Mouse (Mus musculus): ENCODE results near the gene Mybphl. TPM values are rescaled to one million over a fixed set of nuclear protein-coding genes. Genes with fewer than 3 reads are reported as not detected.

The Mybphl gene
- polyA plus RNA-seq (2015; fragmentation: Nextera tagmentation; extraction: Ambion mirVana), result not detected in 2 replicates

DNA sequence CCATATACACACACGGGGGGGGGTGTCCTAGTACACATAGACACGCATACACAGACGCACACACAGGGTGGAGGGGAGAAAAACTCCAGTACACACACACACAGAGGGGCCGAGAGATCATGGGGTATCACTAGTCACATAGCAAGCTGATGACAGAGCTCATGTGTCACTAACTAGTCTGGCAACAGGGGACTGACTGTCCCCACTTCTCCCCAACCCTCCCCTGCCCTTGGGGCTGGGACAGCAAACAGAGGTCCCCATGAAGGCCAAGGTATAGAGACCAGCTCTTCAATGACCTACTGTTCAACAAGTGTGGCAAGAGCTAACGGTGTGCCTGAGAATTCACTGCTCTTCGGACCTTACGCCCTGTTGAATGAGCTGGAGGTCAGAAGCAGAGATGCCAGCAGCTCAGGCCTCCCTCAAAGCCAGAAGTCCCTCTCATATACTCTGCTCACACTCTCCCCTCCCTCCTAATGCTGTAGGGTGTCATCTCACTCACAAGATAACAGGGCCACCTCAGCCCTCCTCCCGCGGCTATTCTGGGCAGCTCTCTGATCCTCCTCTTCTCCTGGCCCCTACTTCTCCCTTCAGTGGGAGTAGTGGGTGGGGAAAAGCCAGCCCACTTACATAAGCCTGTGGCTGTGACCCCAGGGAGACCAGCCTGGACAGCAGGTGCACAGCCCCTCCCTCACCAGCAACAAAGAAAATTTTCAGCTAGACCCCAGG is at the start of gene Mybphl:
Gene Mybphl, plus strand, starts transcription at position 642 of the 726 bp plus-strand sequence.
- H3K4me1 ChIP-seq, result peaks cover 10% of the 10 kb centered on the region
- peak; percentile 12; the same call in 1 of the 2 replicates for ATAC-seq (replicated peaks)
- no peaks in the 10 kb centered on the region for H3K27me3 ChIP-seq (replicated peaks)
- H3K27ac ChIP-seq, result no peak within 1 kb of the TSS
- H3K4me3 ChIP-seq, result no peak within 1 kb of the TSS
- H3K9ac ChIP-seq, result no peak within 1 kb of the TSS
- H3K9me3 ChIP-seq, result no peaks in the 10 kb centered on the region
- H3K36me3 ChIP-seq (replicated peaks), result no peaks in the 10 kb centered on the region
- 80% methylated on average over 9 of the region's 9 CpGs for WGBS
- H3K4me2 ChIP-seq, result no peak within 1 kb of the TSS

DNA sequence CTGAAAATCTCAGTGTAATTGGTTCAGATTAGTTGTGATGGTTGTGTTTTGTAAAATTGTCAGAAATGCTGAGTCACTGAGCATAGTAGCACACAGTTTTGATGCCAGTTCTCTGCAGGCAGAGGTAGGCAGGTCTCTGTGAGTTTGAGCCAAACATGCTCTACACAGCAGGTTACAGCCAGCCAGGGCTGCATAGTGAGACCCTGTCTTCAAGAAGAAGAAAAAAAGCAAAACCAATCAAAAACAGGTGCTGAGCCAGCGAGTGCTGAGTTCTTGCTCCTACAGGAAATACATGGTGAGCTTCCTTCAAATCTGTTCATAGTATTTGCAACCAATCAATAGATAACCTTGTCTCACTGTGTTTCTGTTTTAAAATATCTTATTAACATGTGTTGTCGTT is 46.2 kb upstream of the Mybphl start:
- Histone ChIP-seq H3K27ac (no peak overlapping the region), H3K9ac (no peak overlapping the region), H3K4me2 (no peak overlapping the region), H3K27me3 (replicated peaks) (no peaks in the 10 kb centered on the region), H3K9me3 (no peaks in the 10 kb centered on the region), H3K36me3 (replicated peaks) (no peaks in the 10 kb centered on the region), H3K4me3 (no peak overlapping the region), H3K4me1 (no peaks in the 10 kb centered on the region)
- no peak for ATAC-seq (replicated peaks)
- 69% methylated on average over 2 of the region's 2 CpGs for WGBS

DNA sequence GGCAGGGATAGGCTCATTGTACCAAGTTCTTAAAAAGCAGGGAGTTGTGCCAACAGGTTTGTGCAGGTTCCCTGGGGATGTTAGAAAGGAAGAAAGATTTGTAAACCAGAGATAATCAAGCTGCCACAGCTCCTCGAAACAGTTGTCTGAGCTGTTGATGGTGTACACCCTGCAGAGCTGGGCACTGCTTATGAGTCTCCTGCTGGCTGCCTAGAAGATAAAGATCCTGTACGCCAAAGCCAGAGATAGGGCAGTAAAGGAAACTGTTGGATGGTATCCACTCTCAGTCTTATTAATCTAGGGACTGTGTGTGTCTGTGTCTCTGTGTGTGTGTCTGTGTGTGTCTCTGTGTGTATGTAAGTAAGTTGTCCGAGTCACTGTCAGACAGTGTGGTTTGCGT is 43.0 kb upstream of the Mybphl start:
- no peak overlapping the region for H3K9ac ChIP-seq
- no peaks in the 10 kb centered on the region for H3K4me1 ChIP-seq
- no peaks in the 10 kb centered on the region for H3K27me3 ChIP-seq (replicated peaks)
- H3K27ac ChIP-seq, result no peak overlapping the region
- peaks cover 4% of the 10 kb centered on the region; the same call in 1 of the 2 replicates for H3K36me3 ChIP-seq (replicated peaks)
- H3K4me3 ChIP-seq, result no peak overlapping the region
- WGBS, result 74% methylated on average over 4 of the region's 4 CpGs
- ATAC-seq (replicated peaks), result no peak
- no peaks in the 10 kb centered on the region for H3K9me3 ChIP-seq
- no peak overlapping the region for H3K4me2 ChIP-seq

DNA sequence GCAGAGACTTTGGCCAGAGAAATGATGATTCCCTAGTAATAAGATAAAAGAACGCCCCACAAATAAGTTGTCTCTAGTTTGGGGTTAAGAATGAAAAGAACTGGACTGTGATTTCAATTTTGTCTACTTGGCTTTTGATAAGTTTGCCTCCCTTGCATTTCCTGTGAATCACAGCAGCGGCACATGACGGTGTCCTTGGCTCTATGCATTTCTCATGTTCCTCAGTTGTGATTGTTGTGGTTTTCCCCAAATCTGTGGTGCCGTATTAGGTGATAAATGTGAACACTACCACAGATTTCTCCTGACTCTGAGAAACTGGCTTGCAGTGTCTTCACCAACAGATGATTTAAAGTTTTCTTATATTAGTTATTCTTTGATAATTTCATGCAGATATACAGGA is 42.6 kb upstream of the Mybphl start:
- Histone ChIP-seq H3K9me3 (no peaks in the 10 kb centered on the region), H3K4me2 (no peak overlapping the region), H3K4me1 (no peaks in the 10 kb centered on the region), H3K36me3 (replicated peaks) (peaks cover 4% of the 10 kb centered on the region; the same call in 1 of the 2 replicates), H3K4me3 (no peak overlapping the region), H3K27ac (no peak overlapping the region), H3K9ac (no peak overlapping the region), H3K27me3 (replicated peaks) (no peaks in the 10 kb centered on the region)
- 92% methylated on average over 4 of the region's 4 CpGs for WGBS
- no peak for ATAC-seq (replicated peaks)

DNA sequence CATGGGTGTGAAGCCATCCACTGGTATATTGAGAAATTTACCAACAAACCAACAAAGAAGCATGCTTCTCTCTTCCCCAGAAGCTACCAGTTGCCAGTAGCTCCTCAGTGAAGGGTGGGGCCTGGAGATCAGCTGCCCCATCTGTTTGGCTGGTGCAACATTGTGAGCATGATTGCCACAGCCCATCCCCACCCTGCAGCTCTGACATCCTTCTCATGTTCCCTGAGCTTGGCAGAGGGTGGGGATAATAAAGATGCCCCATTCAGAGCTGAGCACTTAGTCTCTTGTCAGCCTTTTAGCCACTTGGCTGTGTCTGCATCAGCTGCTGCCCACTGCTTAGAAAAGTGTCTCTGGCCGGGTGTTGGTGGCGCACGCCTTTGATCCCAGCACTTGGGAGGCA is 41.7 kb upstream of the Mybphl start:
- no peak for ATAC-seq (replicated peaks)
- 83% methylated on average over 3 of the region's 3 CpGs for WGBS
- H3K9me3 ChIP-seq, result no peaks in the 10 kb centered on the region
- no peaks in the 10 kb centered on the region for H3K4me1 ChIP-seq
- H3K27me3 ChIP-seq (replicated peaks), result no peaks in the 10 kb centered on the region
- H3K4me3 ChIP-seq, result no peak overlapping the region
- peaks cover 8% of the 10 kb centered on the region for H3K36me3 ChIP-seq (replicated peaks)
- no peak overlapping the region for H3K4me2 ChIP-seq
- no peak overlapping the region for H3K27ac ChIP-seq
- H3K9ac ChIP-seq, result no peak overlapping the region

DNA sequence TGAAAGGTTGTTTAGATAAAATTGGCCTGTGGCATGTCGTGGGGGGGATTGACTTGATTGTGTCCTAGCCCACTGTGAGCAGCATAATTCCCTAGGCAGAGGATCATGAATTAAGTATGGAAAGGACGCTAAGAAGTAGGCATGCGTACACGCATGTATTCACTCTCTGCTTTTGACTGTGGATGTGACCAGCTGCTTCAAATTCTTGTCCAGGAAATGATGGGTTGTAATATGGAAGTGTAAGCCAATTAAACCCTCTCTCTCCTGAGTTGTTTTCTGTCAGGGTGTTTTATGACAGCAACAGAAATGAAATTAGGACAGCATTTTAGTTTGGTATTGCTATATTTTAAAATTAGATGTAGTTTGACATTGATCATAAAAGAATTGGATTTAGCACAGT is 39.9 kb upstream of the Mybphl start:
- H3K4me3 ChIP-seq, result no peak overlapping the region
- no peak overlapping the region for H3K27ac ChIP-seq
- ATAC-seq (replicated peaks), result no peak
- H3K36me3 ChIP-seq (replicated peaks), result peaks cover 14% of the 10 kb centered on the region
- H3K9me3 ChIP-seq, result no peaks in the 10 kb centered on the region
- 74% methylated on average over 4 of the region's 4 CpGs for WGBS
- no peaks in the 10 kb centered on the region for H3K4me1 ChIP-seq
- no peak overlapping the region for H3K4me2 ChIP-seq
- H3K27me3 ChIP-seq (replicated peaks), result no peaks in the 10 kb centered on the region
- H3K9ac ChIP-seq, result no peak overlapping the region

DNA sequence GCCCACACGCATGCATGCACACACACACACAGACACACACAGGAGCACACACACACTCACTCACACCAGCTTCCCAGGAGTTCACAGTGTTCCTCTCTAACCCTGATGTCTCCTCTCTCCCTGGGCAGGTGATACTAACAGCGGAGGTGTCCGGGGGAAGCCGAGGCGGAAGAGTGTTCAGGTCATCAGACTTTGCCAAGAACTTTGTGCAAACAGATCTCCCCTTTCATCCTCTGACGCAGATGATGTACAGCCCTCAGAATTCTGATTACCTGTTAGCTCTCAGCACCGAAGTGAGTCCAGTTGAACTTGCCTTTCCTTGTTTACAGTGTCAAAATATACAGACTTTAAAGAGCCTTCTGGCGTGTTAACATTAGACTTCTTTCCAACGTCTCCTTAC is 39.2 kb upstream of the Mybphl start:
- Histone ChIP-seq H3K27me3 (replicated peaks) (no peaks in the 10 kb centered on the region), H3K36me3 (replicated peaks) (peaks cover 19% of the 10 kb centered on the region), H3K4me2 (no peak overlapping the region), H3K9ac (no peak overlapping the region), H3K9me3 (no peaks in the 10 kb centered on the region), H3K4me1 (no peaks in the 10 kb centered on the region), H3K27ac (no peak overlapping the region), H3K4me3 (no peak overlapping the region)
- whole genome bisulfite sequencing, result 95% methylated on average over 9 of the region's 9 CpGs
- ATAC-seq (replicated peaks), result no peak

DNA sequence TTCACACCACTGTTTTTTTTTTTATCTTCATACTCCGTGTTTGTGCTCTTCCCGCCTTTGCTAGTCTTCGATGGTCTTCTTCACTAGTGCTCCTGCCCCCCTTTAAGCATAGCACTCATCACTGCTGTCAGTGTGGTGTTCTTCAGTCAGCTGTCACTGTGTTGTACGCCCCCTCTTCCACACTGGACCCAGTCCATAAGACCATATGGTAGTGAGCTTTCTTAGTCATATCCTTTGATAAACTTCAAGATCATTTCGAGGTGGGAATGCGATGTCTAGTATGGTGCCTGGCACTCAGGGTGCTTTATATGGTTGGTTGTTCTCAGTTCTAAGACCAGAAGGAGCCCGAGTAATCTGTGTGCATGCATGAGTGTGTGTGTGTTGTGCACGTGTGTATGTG is 37.4 kb upstream of the Mybphl start:
- H3K9me3 ChIP-seq, result no peaks in the 10 kb centered on the region
- WGBS, result 96% methylated on average over 8 of the region's 8 CpGs
- H3K36me3 ChIP-seq (replicated peaks), result peaks cover 25% of the 10 kb centered on the region
- H3K4me2 ChIP-seq, result no peak overlapping the region
- no peak overlapping the region for H3K4me3 ChIP-seq
- ATAC-seq (replicated peaks), result no peak
- no peak overlapping the region for H3K27ac ChIP-seq
- H3K4me1 ChIP-seq, result no peaks in the 10 kb centered on the region
- no peaks in the 10 kb centered on the region for H3K27me3 ChIP-seq (replicated peaks)
- H3K9ac ChIP-seq, result no peak overlapping the region

DNA sequence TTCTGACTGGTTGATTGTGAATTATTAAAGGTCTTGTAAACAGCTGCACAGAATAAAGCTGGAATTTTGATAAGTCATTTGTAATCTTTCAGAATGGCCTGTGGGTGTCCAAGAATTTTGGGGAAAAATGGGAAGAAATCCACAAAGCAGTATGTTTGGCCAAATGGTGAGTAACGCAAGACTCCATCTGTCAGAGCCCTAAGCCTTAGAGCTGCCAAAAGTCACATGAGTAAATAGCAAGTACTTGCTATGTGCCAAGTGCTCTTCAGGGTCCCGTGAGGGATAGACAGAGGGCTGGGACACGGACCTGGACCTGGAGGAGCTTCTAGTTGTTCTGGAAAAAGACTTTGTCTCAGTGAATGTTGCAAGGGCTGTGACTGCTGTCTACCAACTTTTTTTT is 36.8 kb upstream of the Mybphl start:
- H3K27ac ChIP-seq, result no peak overlapping the region
- no peak overlapping the region for H3K4me3 ChIP-seq
- ATAC-seq (replicated peaks), result no peak
- no peaks in the 10 kb centered on the region for H3K4me1 ChIP-seq
- WGBS, result 82% methylated on average over 3 of the region's 3 CpGs
- H3K4me2 ChIP-seq, result no peak overlapping the region
- peaks cover 31% of the 10 kb centered on the region for H3K36me3 ChIP-seq (replicated peaks)
- H3K9me3 ChIP-seq, result no peaks in the 10 kb centered on the region
- H3K27me3 ChIP-seq (replicated peaks), result no peaks in the 10 kb centered on the region
- H3K9ac ChIP-seq, result no peak overlapping the region

DNA sequence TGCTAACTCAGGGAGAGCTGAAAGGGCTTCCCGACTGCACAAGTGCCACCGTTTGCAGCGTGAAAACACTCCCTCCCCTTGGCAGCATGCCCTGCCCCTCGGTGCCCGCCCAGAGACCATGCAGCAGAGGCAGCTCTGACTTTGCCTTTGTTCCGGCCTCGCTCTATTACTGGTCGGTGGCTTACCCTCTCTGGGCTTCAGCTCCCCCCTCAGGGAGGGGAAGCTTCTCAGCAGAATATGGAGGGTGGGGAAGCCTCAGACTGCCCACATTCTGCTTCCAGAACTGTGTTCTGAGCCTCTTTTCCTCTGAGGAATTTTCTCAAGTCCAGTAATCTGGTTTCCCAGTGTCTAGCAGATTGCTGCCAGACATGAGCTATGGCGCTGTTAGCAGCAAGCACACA is 36.3 kb upstream of the Mybphl start:
- H3K4me1 ChIP-seq, result no peaks in the 10 kb centered on the region
- H3K4me3 ChIP-seq, result no peak overlapping the region
- ATAC-seq (replicated peaks), result 0 out of 2 replicates have a peak, but pooled peaks have one; percentile 48
- no peak overlapping the region for H3K9ac ChIP-seq
- no peak overlapping the region for H3K27ac ChIP-seq
- no peaks in the 10 kb centered on the region for H3K9me3 ChIP-seq
- H3K4me2 ChIP-seq, result no peak overlapping the region
- WGBS, result 50% methylated on average over 9 of the region's 9 CpGs
- H3K36me3 ChIP-seq (replicated peaks), result peaks cover 33% of the 10 kb centered on the region
- no peaks in the 10 kb centered on the region for H3K27me3 ChIP-seq (replicated peaks)

DNA sequence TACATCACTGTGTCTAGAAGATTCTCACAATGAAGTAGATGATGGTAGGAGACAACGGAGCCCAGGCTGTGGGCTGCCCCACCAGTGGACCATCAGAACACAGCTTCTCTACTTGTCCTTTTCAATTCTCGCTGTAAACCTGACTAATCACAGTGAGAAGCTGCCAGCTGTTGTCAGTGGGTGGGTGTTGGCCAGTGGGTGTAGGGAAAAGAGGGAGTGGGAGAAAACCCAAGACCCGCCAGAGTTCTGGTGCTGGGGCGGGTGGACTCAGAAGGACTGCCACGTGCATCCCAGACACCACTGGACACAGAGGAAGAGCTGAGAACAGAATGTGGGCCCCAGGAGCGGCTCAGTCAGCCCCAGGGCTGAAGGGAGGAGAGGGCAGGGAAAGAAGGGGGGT is 33.9 kb upstream of the Mybphl start:
- no peak for ATAC-seq (replicated peaks)
- Histone ChIP-seq H3K4me1 (no peaks in the 10 kb centered on the region), H3K9ac (no peak overlapping the region), H3K9me3 (no peaks in the 10 kb centered on the region), H3K27me3 (replicated peaks) (no peaks in the 10 kb centered on the region), H3K4me2 (no peak overlapping the region), H3K4me3 (no peak overlapping the region), H3K27ac (no peak overlapping the region), H3K36me3 (replicated peaks) (peaks cover 41% of the 10 kb centered on the region)
- 96% methylated on average over 6 of the region's 6 CpGs for WGBS

DNA sequence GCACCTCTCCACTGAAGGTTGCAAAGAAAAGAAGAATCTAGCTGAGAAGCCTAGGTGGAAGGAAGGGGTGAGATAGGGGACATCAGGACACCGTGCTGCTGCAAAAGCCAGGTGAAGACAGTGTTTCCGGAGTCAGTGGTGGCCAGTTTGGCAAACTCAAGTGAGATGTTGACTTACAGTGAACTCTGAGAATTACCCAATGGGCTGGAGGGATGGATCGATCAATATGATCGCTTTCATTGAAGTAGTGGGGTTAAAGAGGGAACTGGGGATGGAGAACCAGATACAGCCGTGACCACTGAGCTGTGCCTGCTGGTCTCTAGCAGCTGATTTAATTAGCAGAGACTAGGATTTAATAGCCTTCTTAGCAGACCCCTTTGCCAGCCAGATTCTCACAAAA is 27.8 kb upstream of the Mybphl start:
- Histone ChIP-seq H3K36me3 (replicated peaks) (peaks cover 60% of the 10 kb centered on the region), H3K9me3 (no peaks in the 10 kb centered on the region), H3K4me3 (no peak overlapping the region), H3K4me1 (no peaks in the 10 kb centered on the region), H3K9ac (no peak overlapping the region), H3K27ac (no peak overlapping the region), H3K27me3 (replicated peaks) (no peaks in the 10 kb centered on the region), H3K4me2 (no peak overlapping the region)
- ATAC-seq (replicated peaks), result no peak
- WGBS, result 94% methylated on average over 5 of the region's 5 CpGs

DNA sequence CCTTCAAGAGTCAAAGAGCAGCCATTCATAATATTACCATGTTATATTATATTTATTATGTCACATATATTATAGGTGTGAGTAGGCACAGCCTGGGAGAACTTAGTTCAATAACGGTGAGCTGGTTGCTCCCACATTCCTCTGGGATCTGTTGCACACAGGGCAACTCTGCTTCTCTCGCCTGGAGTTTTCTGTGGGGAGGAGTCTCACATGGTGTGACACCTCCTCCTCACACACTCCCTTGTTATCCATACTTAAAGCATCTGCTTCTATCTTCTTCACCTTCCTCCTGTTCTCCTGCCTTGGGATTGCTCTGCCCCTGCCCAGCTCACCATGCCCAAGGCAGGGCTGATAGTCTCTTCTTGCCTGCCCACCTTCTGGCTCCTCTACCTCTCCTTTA is 23.7 kb upstream of the Mybphl start:
- Histone ChIP-seq H3K36me3 (replicated peaks) (peaks cover 63% of the 10 kb centered on the region), H3K27ac (no peak overlapping the region), H3K4me2 (no peak overlapping the region), H3K9me3 (no peaks in the 10 kb centered on the region), H3K9ac (no peak overlapping the region), H3K27me3 (replicated peaks) (no peaks in the 10 kb centered on the region), H3K4me1 (no peaks in the 10 kb centered on the region), H3K4me3 (no peak overlapping the region)
- no peak for ATAC-seq (replicated peaks)
- 82% methylated on average over 2 of the region's 2 CpGs for WGBS
